Mouse (Mus musculus) B cell, adult (primary cell): ENCODE results near the gene Olfr43. TPM values are rescaled to one million over a fixed set of nuclear protein-coding genes. Genes with fewer than 3 reads are reported as not detected.

Source experiments
- total RNA-seq: library from RNA; stranded (reverse); gene quantifications from 4 replicates; pipeline ENCODE4 v1.2.4, GENCODE M21; 2023; ENCODE audit not compliant: inconsistent age

Gene Olfr43
- total RNA-seq = not detected in 4 replicates

GRCm38 (mm10) chr11:74211279-74211678 is at the start of gene Olfr43:
Olfr43 (minus strand) TSS chr11:74211379.

GRCm38 (mm10) chr11:74259508-74259907 is 48.3 kb upstream of the Olfr43 start, which contains the start of gene Olfr406:
Olfr406 (plus strand) TSS chr11:74259808.

GRCm38 (mm10) chr11:74185949-74186348 is 25.2 kb downstream of the Olfr43 start, which contains the start of gene Olfr403:
Olfr403 (plus strand) TSS chr11:74186249.

Other genes starting within 250 kb of the Olfr43 start
- gene Olfr398, start 221.0 kb downstream of the Olfr43 start, total RNA-seq = not detected in 4 replicates
- not detected in 4 replicates for gene Olfr139, start 154.8 kb downstream of the Olfr43 start, total RNA-seq
- gene Olfr399, start 154.8 kb downstream of the Olfr43 start, total RNA-seq = not detected in 4 replicates
- gene Zfp616, start 141.4 kb downstream of the Olfr43 start, total RNA-seq = not detected in 4 replicates
- gene Olfr401, start 97.7 kb downstream of the Olfr43 start, total RNA-seq = not detected in 4 replicates
- gene Olfr402, start 57.9 kb downstream of the Olfr43 start, total RNA-seq = not detected in 4 replicates
- gene Olfr403, start 25.1 kb downstream of the Olfr43 start, total RNA-seq = not detected in 4 replicates
- not detected in 4 replicates for gene Olfr406, start 48.4 kb upstream of the Olfr43 start, total RNA-seq
- not detected in 4 replicates for gene Olfr59, start 72.4 kb upstream of the Olfr43 start, total RNA-seq
- gene Olfr410, start 126.7 kb upstream of the Olfr43 start, total RNA-seq = not detected in 4 replicates
- not detected in 4 replicates for gene Olfr411, start 141.3 kb upstream of the Olfr43 start, total RNA-seq
- not detected in 4 replicates for gene Olfr412, start 150.7 kb upstream of the Olfr43 start, total RNA-seq